8 mouse cellular contexts compared by ENCODE assay signal in the genomic region with DNA sequence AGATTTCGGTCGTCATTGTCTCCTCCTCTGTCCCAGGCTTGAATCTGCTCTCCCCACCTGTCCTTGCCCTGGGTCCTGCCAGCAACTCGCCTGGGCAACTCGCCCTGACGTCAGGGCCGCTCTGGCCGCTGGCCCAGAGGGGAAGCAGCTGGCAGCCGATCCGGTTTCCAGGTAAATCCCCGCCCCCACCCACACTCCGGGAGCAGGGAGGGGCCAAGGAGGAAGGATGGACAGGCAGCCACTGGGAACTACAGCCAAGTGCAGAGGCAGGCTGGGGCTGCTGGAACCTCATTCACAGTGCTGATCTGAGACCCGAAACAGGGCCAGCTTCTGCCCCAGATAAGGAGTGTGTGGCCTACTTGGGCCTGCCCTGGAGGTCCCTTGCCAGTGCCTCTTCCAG. TPM values are rescaled to one million over a fixed set of nuclear protein-coding genes. Genes with fewer than 3 reads are reported as not detected.
DNase-seq lines count a peak whose midpoint lies in the region; ATAC-seq and TF ChIP-seq lines count a peak whose summit lies in the region.

No protein-coding gene starts in this region.

- H3K4me2 ChIP-seq in forebrain, embryonic 16.5 days (ENCODE audit: low read length): no peak overlapping the region
- peak overlapping the region; percentile 50 for H3K4me2 ChIP-seq in intestine, embryonic 15.5 days (replicated peaks)
- no peak overlapping the region for H3K4me2 ChIP-seq in midbrain, embryonic 15.5 days

- peak overlapping the region; percentile 37; the same call in 1 of the 2 replicates for H3K27ac ChIP-seq in forebrain, embryonic 10.5 days
- no peak overlapping the region for H3K27ac ChIP-seq in forebrain, embryonic 16.5 days (ENCODE audit: low read length)
- 0 out of 2 replicates have a peak overlapping the region, but pooled peaks have one; percentile 36 for H3K27ac ChIP-seq in intestine, embryonic 15.5 days
- H3K27ac ChIP-seq in midbrain, embryonic 15.5 days: no peak overlapping the region

- DNase-seq in forebrain, embryonic 10.5 days (ENCODE audit: extremely low spot score, low spot score): no peak
- DNase-seq in cerebellum, postnatal 14 days: peak; percentile 77 to 83
- peak; percentile 76 for DNase-seq in lung, adult 2 months
- DNase-seq in urinary bladder, postnatal 25 days (ENCODE audit: low spot score): peak; percentile 52
- no peak for DNase-seq in thymus, adult 18-20 months

- H3K27me3 ChIP-seq in forebrain, embryonic 10.5 days (ENCODE audit: poor library complexity, severe bottlenecking): peaks cover 49% of the 10 kb centered on the region
- peaks cover 8% of the 10 kb centered on the region for H3K27me3 ChIP-seq in forebrain, embryonic 16.5 days (replicated peaks; ENCODE audit: control insufficient read depth, insufficient read depth, low read length)
- H3K27me3 ChIP-seq in intestine, embryonic 15.5 days (replicated peaks): no peaks in the 10 kb centered on the region
- no peaks in the 10 kb centered on the region for H3K27me3 ChIP-seq in midbrain, embryonic 15.5 days (replicated peaks)

- TF ChIP-seq CTCF in lung, adult 2 months (IDR thresholded peaks at IDR 0.05; ENCODE audit: insufficient read depth, low read length): no peak

- H3K4me3 ChIP-seq in forebrain, embryonic 10.5 days: peak overlapping the region; percentile 13; the same call in 1 of the 2 replicates
- no peak overlapping the region for H3K4me3 ChIP-seq in forebrain, embryonic 16.5 days (replicated peaks; ENCODE audit: low read length)
- 0 out of 2 replicates have a peak overlapping the region, but pooled peaks have one; percentile 15 for H3K4me3 ChIP-seq in intestine, embryonic 15.5 days (replicated peaks)
- H3K4me3 ChIP-seq in lung, adult 2 months (replicated peaks; ENCODE audit: extremely low read depth, low read depth, low read length): peak overlapping the region; percentile 16
- H3K4me3 ChIP-seq in midbrain, embryonic 15.5 days: no peak overlapping the region

- H3K9me3 ChIP-seq in forebrain, embryonic 10.5 days: peaks cover 14% of the 10 kb centered on the region
- peaks cover 3% of the 10 kb centered on the region; the same call in 1 of the 2 replicates for H3K9me3 ChIP-seq in forebrain, embryonic 16.5 days (ENCODE audit: control insufficient read depth, low read length)
- H3K9me3 ChIP-seq in intestine, embryonic 15.5 days: peaks cover 4% of the 10 kb centered on the region; the same call in 1 of the 2 replicates
- H3K9me3 ChIP-seq in midbrain, embryonic 15.5 days: no peaks in the 10 kb centered on the region

- H3K9ac ChIP-seq in forebrain, embryonic 16.5 days (replicated peaks; ENCODE audit: low read depth, low read length): no peak overlapping the region
- no peak overlapping the region for H3K9ac ChIP-seq in intestine, embryonic 15.5 days
- no peak overlapping the region for H3K9ac ChIP-seq in midbrain, embryonic 15.5 days

- no peak for ATAC-seq in forebrain, embryonic 16.5 days
- ATAC-seq in intestine, embryonic 15.5 days: no peak
- no peak for ATAC-seq in midbrain, embryonic 15.5 days (replicated peaks)

- WGBS in forebrain, embryonic 10.5 days: 10% methylated on average over 12 of the region's 12 CpGs
- WGBS in forebrain, embryonic 16.5 days: 20% methylated on average over 12 of the region's 12 CpGs
- 6% methylated on average over 12 of the region's 12 CpGs for WGBS in intestine, embryonic 15.5 days
- WGBS in lung, adult 2 months: 11% methylated on average over 12 of the region's 12 CpGs
- 15% methylated on average over 12 of the region's 12 CpGs for WGBS in midbrain, embryonic 15.5 days

- peaks cover 61% of the 10 kb centered on the region for H3K4me1 ChIP-seq in forebrain, embryonic 10.5 days
- peaks cover 25% of the 10 kb centered on the region for H3K4me1 ChIP-seq in forebrain, embryonic 16.5 days (replicated peaks; ENCODE audit: control insufficient read depth, insufficient read depth, low read length)
- peaks cover 25% of the 10 kb centered on the region for H3K4me1 ChIP-seq in intestine, embryonic 15.5 days (replicated peaks)
- peaks cover 2% of the 10 kb centered on the region; the same call in 1 of the 2 replicates for H3K4me1 ChIP-seq in lung, adult 2 months (ENCODE audit: control insufficient read depth, insufficient read depth, low read length)
- peaks cover 27% of the 10 kb centered on the region for H3K4me1 ChIP-seq in midbrain, embryonic 15.5 days

- H3K36me3 ChIP-seq in forebrain, embryonic 10.5 days (replicated peaks): no peaks in the 10 kb centered on the region
- H3K36me3 ChIP-seq in forebrain, embryonic 16.5 days (ENCODE audit: control insufficient read depth, insufficient read depth): no peaks in the 10 kb centered on the region
- H3K36me3 ChIP-seq in intestine, embryonic 15.5 days: no peaks in the 10 kb centered on the region
- no peaks in the 10 kb centered on the region for H3K36me3 ChIP-seq in midbrain, embryonic 15.5 days (replicated peaks)

- TF ChIP-seq POLR2A in lung, adult 2 months (IDR thresholded peaks at IDR 0.05; ENCODE audit: borderline replicate concordance, extremely low read depth, low read depth, low read length): no peak

RNA-seq across cellular contexts. Expression of a gene that starts 2.5 kb away (rescaled TPM):
- 3.9 and 4.1 TPM in 2 replicates for polyA plus RNA-seq in forebrain, embryonic 10.5 days (2016; fragmentation: Nextera tagmentation; extraction: Ambion mirVana)
- 4.3 and 4.4 TPM in 2 replicates for polyA plus RNA-seq in forebrain, embryonic 16.5 days (2015; fragmentation: Nextera tagmentation; extraction: Ambion mirVana)
- 5.1 and 6.2 TPM in 2 replicates for polyA plus RNA-seq in intestine, embryonic 15.5 days (2015; fragmentation: Nextera tagmentation; extraction: Ambion mirVana)
- 7.6 and 8.0 TPM in 2 replicates for polyA plus RNA-seq in lung, adult 2 months (2012; rRNA removed)
- polyA plus RNA-seq in midbrain, embryonic 15.5 days (2015; fragmentation: Nextera tagmentation; extraction: Ambion mirVana): 7.1 and 8.1 TPM in 2 replicates

Comparison
In these comparisons a context has a peak if more than half of its experiments do, and no peak if none do; other contexts are left out.
1. H3K27ac ChIP-seq: peak in forebrain, embryonic 10.5 days (single experiment) and intestine, embryonic 15.5 days (single experiment); none in forebrain, embryonic 16.5 days (single experiment) and midbrain, embryonic 15.5 days (single experiment).
2. H3K4me3 ChIP-seq: peak in forebrain, embryonic 10.5 days (single experiment), intestine, embryonic 15.5 days (single experiment) and lung, adult 2 months (single experiment); none in forebrain, embryonic 16.5 days (single experiment) and midbrain, embryonic 15.5 days (single experiment).
3. DNase-seq: peak in cerebellum, postnatal 14 days (2 of 2), lung, adult 2 months (single experiment) and urinary bladder, postnatal 25 days (single experiment); none in forebrain, embryonic 10.5 days (single experiment) and thymus, adult 18-20 months (0 of 2).